Mouse (Mus musculus) CD8-positive naive resting alpha-beta T cell, adult 57 days (primary cell): ENCODE results near the gene Plb1. TPM values are rescaled to one million over a fixed set of nuclear protein-coding genes. Genes with fewer than 3 reads are reported as not detected.

ENCODE experiments used
- total RNA-seq: library from RNA; stranded (reverse); gene quantifications from one replicate; pipeline ENCODE4 v1.2.4, GENCODE M21; 2023

The Plb1 gene
- total RNA-seq = not detected

GRCm38 (mm10) chr5:32232474-32232873 lies at the start of gene Plb1:
Gene Plb1, plus strand, starts transcription at chr5:32232708.

Other genes with a start within 250 kb of the Plb1 start
- gene Fosl2, start 96.9 kb upstream of the Plb1 start, total RNA-seq = 161 TPM
- 160 TPM for gene Ppp1cb, start 226.1 kb downstream of the Plb1 start, total RNA-seq